Mouse (Mus musculus): Measurements from ENCODE around the gene Arl4d.
"Not testable (repeated sequence)": the region's sequence is repeated elsewhere in the genome, so short reads cannot be mapped to it uniquely, and the experiment has no call there.

Arl4d gene

DNA sequence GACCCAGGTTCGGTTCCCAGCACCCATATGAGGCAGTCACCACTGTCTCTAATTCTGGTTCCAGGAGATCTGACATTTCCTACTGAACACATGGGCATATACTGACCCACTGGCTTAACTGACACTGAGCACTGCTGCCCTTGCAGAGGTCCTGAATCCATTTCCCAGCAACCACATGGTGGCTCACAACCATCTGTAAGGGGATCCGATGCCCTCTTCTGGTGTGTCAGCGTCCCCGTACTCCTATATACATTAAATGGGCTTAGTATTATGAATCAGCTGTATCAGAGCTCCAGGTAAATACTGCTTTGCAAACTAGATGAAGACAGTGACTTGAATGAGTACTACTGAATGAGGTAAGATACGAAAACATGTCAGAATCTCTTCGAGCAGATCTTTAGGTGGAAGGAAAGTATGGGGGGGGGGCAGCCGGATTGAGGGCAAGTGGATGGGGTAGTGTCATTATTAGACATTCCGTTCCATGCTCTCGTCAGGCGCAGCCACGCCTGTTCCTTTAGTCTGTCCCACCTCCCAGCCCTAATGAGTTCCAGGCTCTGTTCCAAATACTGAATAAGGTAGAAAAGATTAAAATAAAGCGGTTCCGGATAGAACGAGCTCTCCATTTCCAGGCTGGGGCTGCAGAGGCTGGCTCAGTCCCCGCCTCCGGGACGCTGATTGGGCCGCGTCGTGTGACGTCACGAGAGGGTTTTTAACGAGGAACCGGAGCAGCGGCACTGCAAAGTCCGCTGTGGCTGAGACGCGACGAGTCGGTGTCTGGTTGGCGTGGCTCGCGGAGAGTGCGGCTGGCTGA is at the start of gene Arl4d:
Gene Arl4d, plus strand, starts transcription at position 717 of the 811 bp plus-strand sequence.
- peak; percentile 94 for DNase-seq (ENCODE audit: low spot score)

DNA sequence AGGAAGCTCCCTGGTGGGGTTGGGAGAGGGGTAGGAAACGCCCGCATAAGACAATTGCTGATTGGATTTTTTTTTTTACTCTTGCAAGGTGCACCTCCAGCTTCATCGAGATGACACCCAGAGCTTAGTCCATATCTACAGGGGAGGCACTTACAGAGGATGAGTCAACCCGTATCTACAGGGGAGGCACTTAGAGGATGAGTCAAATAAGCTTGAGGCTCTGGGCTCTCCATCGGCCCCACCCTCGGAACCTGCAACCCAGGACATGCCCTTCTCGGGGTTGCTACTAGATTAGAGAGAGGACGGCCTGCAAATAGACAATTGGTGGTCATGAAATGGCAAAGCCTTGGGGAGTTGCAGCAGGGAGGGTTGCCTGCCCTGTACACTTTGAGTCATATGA is 49.2 kb upstream of the Arl4d start:
- DNase-seq (ENCODE audit: low spot score), result no peak

DNA sequence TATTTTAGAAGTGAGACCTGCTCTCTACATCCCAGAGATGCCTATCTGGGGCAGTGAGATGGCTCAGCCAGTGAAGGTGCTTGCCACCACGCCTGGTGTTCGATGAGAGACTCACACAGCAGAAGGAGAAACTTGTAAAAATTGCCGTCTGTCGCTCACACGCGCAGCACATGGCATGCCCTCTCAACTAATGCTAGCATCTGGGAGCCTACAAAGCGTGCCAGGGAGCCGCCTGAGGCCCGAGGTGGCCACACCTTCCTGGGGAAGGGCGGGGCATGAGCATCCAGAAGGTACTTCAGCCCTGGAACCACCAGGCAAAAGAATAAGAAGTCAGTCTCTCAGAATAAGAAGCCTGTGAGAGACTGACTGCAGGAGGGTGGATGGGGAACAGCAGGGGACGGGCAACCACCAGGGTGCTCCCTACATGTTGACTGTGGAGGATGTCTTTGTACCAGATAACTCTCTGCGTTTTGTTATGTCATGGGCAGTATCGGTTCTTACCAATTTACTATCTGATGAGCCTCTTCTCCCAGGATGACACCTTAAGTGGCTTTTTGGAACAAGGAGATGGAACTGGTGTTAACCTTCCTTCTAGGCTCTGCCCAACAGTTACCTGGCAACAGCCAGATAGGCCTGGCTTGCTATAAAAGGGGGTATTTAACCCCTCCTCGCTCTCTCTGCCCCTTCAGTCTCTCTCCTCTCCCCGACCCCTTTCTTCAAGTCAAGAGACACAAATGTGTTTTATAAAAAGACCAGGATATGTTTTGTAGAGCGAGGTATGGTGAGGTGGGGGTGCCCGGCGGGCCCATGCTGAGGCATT is 48.2 kb upstream of the Arl4d start:
- no peak for DNase-seq (ENCODE audit: low spot score)

DNA sequence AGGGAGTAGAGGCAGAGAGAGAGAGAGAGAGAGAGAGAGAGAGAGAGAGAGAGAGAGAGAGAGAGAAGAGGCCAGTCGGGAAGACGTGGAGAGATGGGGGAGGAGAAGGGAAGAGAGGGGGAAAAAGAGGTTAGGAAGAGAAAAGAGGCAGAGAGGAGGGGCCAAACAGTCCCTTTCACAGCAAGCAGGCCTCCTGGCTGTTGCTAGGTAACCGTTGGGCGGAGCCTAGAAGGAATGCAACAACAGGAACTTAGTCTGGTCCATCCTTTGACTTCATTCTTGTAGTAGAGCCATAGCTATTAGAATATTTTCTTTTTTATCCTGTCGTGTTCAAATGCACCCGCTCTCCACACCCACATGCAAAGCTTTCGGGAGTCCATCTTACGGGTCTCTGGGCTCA is 47.5 kb upstream of the Arl4d start:
- DNase-seq (ENCODE audit: low spot score), result no peak

GRCm38 (mm10) chr11:101618596-101618995 is 46.7 kb upstream of the Arl4d start:
- DNase-seq (ENCODE audit: low spot score), result no peak

- not testable (repeated sequence) for DNase-seq (ENCODE audit: low spot score)
Observed at GRCm38 (mm10) chr11:101620022-101620655, 45.2 kb upstream of the Arl4d start.

DNA sequence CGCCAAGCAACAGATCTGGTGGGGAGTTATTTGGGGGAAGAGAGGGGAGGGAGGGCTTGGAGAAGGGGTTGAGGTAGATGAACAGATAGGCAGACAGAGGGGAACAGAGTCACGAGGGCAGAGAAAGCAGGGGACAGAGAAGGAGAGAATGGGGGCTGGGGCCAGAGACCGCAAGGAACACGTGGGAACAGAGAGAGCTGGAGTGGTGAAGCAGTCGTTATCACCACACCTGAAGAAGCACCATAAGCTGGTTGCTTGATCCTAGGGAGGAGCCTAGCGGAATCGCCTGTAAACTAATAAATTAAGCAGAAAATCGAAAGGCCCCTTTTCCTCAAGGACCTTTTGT is 38.7 kb upstream of the Arl4d start:
- no peak for DNase-seq (ENCODE audit: low spot score)

DNA sequence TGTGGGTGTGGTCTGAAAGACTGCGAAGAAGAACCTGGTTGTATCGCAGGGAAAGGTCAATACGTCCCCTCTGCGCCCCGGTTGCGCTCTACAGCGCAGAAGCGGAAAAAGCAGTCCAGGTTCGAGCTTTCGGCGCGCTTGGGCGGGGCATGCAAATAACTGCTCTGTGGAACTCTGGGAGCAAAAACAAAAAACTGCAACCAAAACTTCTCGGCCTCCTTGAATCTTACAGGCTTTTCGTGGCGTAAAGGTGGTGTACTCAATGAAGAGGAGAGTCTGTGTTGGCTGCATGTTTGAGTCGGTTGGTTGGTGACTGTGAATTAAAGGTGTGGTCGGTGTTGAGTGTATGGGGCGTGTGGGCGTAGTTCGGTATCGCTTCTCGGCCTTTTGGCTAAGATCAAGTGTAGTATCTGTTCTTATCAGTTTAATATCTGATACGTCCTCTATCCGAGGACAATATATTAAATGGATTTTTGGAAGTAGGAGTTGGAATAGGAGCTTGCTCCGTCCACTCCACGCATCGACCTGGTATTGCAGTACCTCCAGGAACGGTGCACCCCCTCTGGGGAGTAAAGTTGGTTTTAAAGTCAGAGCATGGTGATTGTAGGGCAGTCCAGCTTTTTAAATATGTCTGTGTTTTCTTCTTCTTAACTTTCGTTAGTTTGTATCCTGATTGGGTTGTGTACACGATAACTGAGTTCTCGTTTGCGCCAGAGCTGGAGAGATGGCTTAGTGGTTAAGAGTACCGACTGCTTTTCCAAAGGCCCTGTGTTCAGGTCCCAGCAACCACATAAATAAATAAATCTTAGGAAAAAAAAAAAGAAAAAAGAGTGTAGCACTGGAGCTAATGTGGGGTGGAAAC is 38.1 kb upstream of the Arl4d start, which contains the start of gene Rdm1:
Gene Rdm1, plus strand, starts transcription at position 201 of the 862 bp plus-strand sequence.
- DNase-seq (ENCODE audit: low spot score), result peak; percentile 92

DNA sequence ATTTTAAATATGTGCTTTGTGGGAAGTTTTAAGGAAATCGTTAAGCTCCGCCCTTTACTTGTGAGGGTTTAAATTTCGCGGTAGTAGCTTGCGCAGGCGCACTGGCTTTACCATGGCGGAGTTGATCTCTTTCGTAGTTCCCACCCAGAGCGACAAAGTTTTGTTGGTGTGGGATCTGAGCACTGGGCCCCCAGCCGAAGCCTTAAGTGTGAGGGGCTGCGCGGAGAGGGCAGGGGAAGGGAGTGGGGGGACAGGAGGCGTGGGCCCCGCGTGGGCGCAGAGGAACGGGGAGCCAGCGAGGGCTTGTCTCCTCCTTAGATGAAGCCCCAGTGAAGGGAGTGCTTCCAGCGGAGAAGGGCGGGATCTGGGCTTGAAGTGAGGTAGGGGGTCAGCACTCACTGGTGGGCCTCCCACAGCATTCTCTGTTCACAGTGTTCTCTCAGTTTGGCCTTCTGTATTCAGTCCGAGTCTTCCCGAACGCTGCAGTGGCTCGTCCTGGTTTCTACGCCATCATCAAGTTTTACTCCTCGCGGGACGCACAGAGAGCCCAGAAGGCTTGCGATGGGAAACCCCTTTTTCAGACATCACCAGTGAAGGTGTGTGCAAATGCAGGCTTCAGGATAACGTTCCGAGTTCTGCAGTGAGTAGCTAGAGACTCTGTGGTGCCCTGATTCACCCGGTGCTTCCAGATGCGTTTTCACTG is 37.3 kb upstream of the Arl4d start:
- DNase-seq (ENCODE audit: low spot score), result peak; percentile 90

DNA sequence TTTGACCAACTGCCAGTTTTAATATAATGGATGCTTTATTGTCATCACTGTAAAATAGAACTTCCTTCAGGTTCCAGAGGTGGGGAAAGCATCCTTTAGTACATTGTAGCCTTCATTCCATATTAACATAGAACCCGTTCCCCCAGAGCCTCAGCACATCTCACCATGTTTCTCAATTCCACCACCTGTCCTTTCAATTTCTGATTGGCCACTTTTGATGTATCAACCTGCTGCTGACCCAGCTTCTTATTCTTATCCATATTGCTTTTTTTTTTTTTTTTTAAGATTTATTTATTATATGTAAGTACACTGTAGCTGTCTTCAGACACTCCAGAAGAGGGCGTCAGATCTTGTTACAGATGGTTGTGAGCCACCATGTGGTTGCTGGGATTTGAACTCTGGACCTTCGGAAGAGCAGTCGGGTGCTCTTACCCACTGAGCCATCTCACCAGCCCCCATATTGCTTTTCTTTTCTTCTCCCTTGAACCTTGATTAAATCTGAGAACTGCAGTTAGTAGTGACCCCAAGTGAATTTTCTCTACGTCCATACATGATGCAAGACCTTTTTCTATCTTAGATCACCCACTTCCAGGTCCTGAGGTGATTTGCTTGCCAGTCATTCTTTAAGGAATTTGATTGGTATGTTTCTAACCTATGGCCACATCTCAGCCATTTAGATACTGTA is 36.5 kb upstream of the Arl4d start:
- peak; percentile 16 for DNase-seq (ENCODE audit: low spot score)

DNA sequence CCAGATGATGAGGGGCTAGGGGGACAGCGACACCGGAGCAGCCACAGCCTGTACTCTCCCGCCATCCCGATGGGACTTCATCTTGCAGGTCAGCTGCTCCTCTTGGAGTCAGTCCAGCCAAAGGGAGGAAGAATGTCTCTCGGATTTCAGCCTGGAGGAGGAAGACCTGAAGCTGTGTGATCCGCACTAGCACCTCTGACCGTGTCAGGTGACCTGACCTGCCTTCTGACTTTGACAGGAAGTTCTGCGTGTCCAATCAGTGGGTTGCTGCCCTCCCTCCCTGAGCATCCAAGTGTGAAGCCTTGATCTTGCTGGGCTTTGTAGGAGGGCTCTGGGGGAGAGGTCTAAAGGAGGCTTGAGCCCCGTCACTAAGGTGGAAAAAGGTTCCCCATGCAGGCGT is 29.7 kb upstream of the Arl4d start:
- DNase-seq (ENCODE audit: low spot score), result no peak

DNA sequence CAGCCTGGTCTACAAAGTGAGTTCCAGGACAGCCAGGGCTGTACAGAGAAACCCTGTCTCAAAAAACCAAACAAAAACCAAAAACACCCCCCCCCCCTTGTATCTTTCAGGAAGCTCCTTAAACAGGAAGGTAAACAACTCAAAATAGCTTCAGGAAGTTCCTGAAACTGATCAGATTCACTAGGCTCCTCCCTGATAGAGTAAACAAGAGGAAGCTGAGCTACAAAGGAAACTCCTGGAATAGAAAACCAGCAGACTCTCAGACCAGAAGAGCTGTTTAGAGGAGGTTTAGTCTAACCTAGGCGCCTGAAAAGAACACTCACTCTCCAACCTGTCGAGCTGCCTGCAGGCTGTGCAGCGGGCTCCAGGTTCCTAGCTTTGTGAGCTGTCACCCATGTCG is 25.6 kb upstream of the Arl4d start:
- DNase-seq (ENCODE audit: low spot score), result no peak

GRCm38 (mm10) chr11:101640857-101641709 is 24.3 kb upstream of the Arl4d start:
- DNase-seq (ENCODE audit: low spot score), result peak; percentile 88

DNA sequence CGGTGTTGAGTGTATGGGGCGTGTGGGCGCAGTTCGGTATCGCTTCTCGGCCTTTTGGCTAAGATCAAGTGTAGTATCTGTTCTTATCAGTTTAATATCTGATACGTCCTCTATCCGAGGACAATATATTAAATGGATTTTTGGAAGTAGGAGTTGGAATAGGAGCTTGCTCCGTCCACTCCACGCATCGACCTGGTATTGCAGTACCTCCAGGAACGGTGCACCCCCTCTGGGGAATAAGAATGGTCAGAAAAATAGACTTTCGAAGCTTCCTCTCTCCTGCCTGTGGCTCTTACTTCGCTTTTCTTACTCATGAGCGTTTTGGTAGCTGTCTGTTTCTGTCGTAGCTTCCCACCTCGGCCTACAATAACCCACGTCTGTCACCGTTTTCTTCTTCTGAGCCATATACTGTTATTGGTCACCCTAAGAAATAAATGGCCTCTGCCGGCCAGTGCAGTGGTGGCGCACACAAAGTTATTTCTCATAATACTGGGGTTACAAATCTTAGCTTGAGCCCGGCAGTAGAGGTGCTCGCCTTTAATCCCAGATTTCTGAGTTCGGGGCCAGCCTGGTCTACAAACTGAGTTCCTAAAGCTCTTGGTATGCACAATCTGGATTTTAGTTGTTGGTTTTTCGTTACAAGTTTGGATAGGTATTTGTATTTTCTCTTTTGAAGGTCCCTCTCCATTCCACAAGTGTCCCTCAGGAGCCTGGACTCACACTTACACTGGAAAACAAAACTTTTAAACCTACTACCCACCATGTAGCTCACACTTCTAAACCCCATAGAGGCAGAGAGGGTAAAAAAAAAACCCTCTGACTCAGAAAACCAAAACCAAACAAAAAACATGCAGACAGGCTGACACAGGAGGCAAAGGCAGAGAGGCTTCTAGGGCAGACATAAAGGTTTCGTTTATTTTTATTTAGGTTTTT is 23.4 kb upstream of the Arl4d start:
- peak; percentile 95 for DNase-seq (ENCODE audit: low spot score)

DNA sequence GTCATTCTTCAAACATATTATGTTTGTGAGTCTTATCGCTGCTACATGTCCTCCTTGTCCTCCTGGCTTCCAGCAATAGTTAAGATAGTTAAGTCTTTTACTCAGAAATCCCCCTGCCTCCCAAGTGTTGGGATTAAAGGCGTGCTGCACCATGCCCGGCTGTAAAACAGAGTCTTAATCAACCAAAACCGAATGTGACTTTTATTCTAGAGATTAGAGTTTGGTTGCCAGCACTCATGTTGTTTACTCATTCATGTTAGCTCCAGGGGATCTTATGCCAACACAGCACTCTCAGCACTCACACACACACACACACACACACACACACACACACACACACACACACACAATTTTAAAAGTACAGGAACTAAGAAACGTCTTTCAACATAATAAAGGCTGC is 22.4 kb upstream of the Arl4d start:
- no peak for DNase-seq (ENCODE audit: low spot score)

DNA sequence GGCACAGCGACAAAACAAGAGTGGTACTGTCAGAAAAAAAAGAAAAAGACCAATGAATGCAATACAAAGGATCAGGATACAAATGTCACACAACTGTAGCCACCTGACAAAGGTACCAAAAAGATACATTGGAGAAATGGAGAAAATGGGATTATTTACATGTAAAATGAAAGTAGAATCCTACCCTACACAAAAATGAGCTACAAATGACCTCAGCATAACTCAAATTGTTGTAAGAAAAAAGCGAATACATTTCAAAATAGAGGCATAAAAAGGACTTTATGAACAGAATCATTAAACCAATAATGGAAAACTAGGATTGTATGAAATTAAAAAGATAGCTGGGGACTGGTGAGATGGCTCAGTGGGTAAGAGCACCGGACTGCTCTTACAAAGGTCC is 20.8 kb upstream of the Arl4d start:
- peak; percentile 53 for DNase-seq (ENCODE audit: low spot score)

DNA sequence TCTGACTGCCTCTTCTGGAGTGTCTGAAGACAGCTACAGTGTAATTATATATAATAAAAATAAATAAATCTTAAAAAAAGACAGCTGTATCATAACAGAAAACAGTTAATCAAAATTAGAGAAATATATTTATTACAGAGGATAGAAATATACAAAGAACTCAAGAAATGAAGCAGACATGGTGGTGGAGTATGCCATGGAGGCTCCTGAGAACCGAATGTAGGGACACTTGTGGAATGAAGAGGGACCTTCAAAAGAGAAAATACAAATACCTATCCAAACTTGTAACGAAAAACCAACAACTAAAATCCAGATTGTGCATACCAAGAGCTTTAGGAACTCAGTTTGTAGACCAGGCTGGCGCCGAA is 20.3 kb upstream of the Arl4d start:
- peak; percentile 81 for DNase-seq (ENCODE audit: low spot score)
